Mouse (Mus musculus): ENCODE results near the gene Tspyl4. TPM values are rescaled to one million over a fixed set of nuclear protein-coding genes. Genes with fewer than 3 reads are reported as not detected.
"Not testable (repeated sequence)": the region's sequence is repeated elsewhere in the genome, so short reads cannot be mapped to it uniquely, and the experiment has no call there.

The Tspyl4 gene
- total RNA-seq (2017): 1.7 and 1.8 TPM in 2 replicates

DNA sequence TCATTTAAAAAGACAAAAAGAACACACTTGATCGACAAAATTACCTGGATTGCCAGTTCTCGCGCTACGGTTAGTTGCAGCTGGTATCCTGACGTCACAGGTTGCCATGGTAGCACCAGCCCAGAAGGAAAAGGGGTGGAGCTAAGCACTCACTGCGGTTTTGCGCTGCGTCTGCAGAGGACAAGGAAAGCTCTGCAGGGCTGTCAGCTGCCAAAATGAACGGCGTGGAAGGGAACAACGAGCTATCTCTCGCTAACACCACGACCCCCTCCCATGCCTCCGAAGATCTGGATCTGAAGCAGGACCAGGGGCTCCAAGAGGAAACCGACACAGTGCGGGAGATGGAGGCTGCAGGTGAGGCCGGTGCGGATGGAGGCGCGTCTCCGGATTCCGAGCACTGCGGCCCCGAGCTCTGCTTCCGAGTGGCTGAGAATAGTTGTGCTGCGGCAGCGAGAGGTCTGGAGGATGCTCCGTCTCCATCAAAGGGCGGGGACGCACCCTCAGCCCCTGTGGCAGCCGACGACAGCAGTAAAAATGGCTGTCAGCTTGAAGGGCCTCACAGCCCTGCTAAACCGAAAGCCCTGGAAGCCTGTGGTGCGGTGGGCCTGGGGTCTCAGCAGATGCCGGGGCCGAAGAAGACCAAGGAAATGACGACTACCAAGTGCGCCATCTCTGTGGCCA lies at the start of gene Tspyl4:
Gene Tspyl4 (plus strand): TSS at position 144 of the 681 bp plus-strand sequence.
- peak; percentile 95 for ATAC-seq (replicated peaks; ENCODE audit: low read depth, poor library complexity, severe bottlenecking)

DNA sequence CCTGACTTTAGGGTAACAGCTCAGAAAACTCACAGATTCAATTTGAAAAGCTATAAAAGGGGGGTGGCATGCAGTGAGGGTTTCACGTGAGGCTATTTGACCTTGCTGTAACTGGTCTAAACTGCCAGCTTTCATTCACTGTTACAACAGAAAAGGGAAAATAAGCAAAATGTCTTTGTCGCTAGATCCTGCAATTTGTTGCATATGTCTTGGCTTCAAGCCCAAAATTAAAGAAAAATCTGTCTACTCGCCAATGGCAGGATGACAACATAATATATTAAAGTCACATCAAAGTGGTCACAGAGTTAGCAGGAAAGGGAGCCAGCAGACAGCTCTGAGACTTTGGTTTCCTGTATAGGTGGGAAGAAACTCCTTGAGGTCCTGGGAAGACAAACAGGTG lies 49.5 kb upstream of the Tspyl4 start:
- no peak for ATAC-seq (replicated peaks; ENCODE audit: low read depth, poor library complexity, severe bottlenecking)

GRCm38 (mm10) chr10:34249594-34249993 lies 47.6 kb upstream of the Tspyl4 start:
- ATAC-seq (replicated peaks; ENCODE audit: low read depth, poor library complexity, severe bottlenecking): peak; percentile 96

DNA sequence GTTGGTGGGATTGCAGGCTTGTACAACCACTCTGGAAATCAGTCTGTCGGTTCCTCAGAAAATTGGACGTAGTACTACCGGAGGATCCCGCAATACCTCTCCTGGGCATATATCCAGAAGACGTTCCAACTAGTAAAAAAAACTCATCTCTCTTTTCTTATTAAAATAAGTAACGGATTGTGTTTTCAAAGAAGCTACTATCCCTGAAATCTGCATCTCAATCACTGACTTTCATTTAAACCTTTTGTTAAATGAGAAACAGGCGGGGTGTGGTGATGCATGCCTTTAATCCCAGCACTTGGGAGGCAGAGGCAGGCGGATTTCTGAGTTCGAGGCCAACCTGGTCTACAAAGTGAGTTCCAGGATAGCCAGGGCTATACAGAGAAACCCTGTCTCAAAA lies 44.4 kb upstream of the Tspyl4 start:
- ATAC-seq (replicated peaks; ENCODE audit: low read depth, poor library complexity, severe bottlenecking): not testable (repeated sequence)

- no peak for ATAC-seq (replicated peaks; ENCODE audit: low read depth, poor library complexity, severe bottlenecking)
Measured at GRCm38 (mm10) chr10:34265106-34265505, 32.1 kb upstream of the Tspyl4 start.

- ATAC-seq (replicated peaks; ENCODE audit: low read depth, poor library complexity, severe bottlenecking): 0 out of 2 replicates have a peak, but pooled peaks have one; percentile 42
Measured at GRCm38 (mm10) chr10:34267312-34268070, 29.8 kb upstream of the Tspyl4 start.

DNA sequence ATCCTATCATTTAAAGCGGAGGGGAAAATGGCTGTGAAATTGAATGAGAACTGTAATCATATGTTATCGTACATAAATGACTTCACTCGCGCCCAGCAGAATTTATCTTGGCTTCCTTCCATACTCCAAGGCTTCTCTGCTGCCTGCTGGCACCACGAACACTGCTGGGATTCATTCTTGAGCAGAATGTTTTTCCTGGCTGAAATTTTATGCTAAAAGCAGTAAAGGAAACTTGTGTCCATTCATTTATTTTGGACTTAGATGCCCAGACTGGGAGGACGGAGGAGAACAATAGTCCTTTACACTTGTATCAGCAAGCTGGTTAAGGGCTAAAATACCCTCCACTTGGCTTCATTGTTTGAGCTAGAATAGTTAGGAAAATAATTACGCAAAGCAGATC lies 25.6 kb upstream of the Tspyl4 start:
- ATAC-seq (replicated peaks; ENCODE audit: low read depth, poor library complexity, severe bottlenecking): no peak

GRCm38 (mm10) chr10:34280591-34281175 lies 16.6 kb upstream of the Tspyl4 start:
- peak; percentile 20; the same call in 1 of the 2 replicates for ATAC-seq (replicated peaks; ENCODE audit: low read depth, poor library complexity, severe bottlenecking)

DNA sequence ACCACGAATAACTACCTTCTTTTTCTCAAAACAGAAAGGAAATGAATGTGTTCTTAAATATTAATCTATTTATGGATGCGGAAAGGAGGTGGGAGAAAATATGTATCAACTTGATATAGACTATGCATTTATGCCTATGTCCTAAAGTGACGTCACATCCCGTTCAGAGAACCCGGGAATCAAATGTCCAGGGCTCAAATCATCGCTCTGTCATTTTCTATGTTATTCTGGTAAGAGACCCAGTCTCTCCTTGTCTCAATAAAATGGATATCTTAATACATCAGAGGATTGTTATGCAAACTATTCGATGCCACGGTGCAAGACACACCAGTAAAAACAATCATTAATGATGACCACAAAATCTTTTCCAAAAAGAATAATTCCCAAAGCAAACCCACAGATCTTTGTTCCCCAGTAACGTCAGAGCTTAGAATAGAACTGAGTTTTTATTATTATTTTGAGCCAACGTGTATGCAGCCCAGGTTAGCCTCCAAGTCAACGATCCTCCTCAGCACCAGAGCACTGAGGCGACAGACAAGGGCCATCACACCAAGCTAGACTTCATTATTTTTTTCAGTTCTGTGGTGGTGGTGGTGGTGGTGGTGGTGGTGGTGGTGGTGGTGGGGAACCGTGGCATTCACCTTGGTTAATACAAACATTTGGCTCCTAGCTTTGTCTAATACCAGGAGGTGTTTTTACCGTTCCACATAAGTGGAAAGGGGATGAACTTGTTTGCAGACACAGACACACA lies 15.9 kb upstream of the Tspyl4 start:
- no peak for ATAC-seq (replicated peaks; ENCODE audit: low read depth, poor library complexity, severe bottlenecking)

DNA sequence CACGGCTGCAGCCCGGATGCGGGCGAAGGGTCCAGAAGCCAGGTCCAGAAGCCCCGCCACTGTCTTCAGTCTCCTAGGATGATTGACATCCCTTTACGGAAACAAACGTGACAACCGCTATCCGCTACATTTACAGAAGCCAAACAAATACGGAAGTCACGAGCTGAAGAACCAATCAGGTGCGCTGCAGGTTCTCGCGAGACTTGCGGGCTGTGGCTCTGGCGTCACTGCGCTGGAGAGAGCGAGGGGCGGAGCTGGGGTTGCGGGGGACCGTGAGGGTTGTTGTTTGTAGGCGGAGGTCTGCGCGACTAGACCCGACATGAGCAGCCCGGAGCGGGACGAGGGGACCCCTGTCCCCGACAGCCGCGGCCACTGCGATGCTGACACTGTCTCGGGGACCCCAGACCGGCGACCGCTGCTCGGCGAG lies 15.3 kb upstream of the Tspyl4 start, which contains the start of gene Tspyl1:
Gene Tspyl1 (plus strand): TSS at position 229 of the 427 bp plus-strand sequence.
- ATAC-seq (replicated peaks; ENCODE audit: low read depth, poor library complexity, severe bottlenecking): peak; percentile 89

- ATAC-seq (replicated peaks; ENCODE audit: low read depth, poor library complexity, severe bottlenecking): peak; percentile 9
Measured at GRCm38 (mm10) chr10:34282420-34283238, 14.6 kb upstream of the Tspyl4 start.

GRCm38 (mm10) chr10:34296911-34297298 lies 337 bp upstream of the Tspyl4 start:
- ATAC-seq (replicated peaks; ENCODE audit: low read depth, poor library complexity, severe bottlenecking): no peak

GRCm38 (mm10) chr10:34297980-34298753 lies 925 bp downstream of the Tspyl4 start:
- peak; percentile 13 for ATAC-seq (replicated peaks; ENCODE audit: low read depth, poor library complexity, severe bottlenecking)

DNA sequence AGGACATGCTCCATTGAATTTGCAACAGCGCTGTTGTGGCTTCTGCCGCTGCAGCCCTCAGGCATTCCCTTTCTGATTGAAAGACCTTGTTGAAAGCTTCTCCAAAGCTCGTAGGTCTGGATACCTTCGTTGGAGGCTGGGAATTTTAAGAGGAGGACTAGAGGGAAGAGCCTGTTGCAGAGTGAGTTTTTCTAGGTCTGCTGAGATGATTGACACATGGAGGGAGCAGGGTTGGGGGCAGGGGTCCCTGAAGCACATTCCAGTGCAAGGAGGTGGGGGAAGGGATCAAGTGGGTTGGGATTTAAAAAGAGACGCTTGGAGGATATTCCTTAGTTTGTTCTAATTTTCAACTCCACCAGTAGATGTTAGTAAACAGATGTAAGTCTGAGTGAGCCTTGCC lies 3.1 kb downstream of the Tspyl4 start:
- ATAC-seq (replicated peaks; ENCODE audit: low read depth, poor library complexity, severe bottlenecking): no peak

DNA sequence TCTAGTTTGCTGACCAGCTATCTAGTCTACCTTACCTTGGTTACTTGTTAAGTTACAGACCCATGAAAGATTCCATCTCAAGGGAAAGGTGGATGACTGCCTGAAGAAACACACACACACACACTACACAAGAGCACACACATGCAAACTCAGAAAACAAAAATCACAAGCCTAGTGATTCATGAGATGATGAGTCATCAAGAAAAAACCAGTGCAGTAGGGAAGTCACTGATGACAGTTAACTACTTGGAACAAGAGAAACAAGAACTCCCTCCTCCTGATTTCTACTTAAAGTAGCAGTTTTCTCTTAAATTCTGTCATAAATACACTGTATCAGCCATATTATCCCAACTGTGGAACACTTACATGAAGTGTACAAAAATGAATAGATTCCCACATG lies 9.8 kb downstream of the Tspyl4 start:
- 0 out of 2 replicates have a peak, but pooled peaks have one; percentile 25 for ATAC-seq (replicated peaks; ENCODE audit: low read depth, poor library complexity, severe bottlenecking)

DNA sequence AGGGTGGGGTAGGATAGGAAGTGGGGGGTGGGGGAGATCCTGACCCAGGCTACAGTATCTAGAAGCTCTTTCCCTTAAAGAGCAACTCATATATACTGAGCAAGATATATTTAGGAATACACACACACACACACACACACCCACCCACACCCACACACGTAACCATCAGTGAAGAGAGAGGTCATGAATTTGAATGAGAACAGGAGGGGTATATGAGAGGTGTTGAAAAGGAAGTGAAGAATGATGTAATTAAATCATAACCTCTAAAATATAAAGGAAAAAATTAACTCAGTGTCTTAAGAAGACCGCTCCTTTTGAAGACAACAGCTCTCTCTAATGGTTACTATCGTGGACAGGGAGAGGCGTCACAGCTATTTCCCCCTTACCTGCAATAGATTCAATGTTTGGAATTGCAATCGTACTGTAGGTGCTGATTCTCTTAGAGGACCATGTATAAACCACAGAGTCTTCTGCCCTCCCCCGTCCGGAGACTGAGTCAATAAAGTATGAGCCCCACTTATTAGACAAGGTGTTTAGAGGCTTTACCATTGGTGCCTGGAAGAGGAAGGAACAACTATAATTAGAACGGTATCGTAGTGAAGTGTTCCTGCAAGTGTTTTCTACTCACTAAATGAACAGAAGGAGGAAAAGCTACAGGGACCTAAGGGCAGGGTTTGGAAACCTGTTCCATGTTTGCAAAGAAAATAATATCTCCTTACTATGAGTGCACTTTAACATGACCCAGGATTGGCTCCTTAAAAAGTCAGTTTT lies 12.9 kb downstream of the Tspyl4 start:
- no peak for ATAC-seq (replicated peaks; ENCODE audit: low read depth, poor library complexity, severe bottlenecking)

- ATAC-seq (replicated peaks; ENCODE audit: low read depth, poor library complexity, severe bottlenecking): no peak
Measured at GRCm38 (mm10) chr10:34312536-34312935, 15.3 kb downstream of the Tspyl4 start.
